Mouse (Mus musculus) MEL (cell line): Measurements from ENCODE around the gene Kalrn.

Experiments
- GABPA ChIP-seq: IDR thresholded peaks from 2 replicates; pipeline ENCODE4 v1.6.1; 2012; ENCODE audit warnings: low read depth, mild to moderate bottlenecking, inconsistent platforms, low read length, improper control_type of control experiment, moderate library complexity
- MAFK ChIP-seq: IDR thresholded peaks from 2 replicates; pipeline ENCODE4 v1.6.1; 2011; ENCODE audit warnings: low read depth, mild to moderate bottlenecking, low read length, improper control_type of control experiment, borderline replicate concordance
- RAD21 ChIP-seq: IDR thresholded peaks from 2 replicates; pipeline ENCODE4 v1.6.1; 2011; ENCODE audit warnings: mild to moderate bottlenecking, low read depth, low read length, improper control_type of control experiment
- TBP ChIP-seq: IDR thresholded peaks from 2 replicates; pipeline ENCODE4 v1.8.0; 2011; ENCODE audit warnings: low read depth, low read length, improper control_type of control experiment
- ZKSCAN1 ChIP-seq: IDR thresholded peaks from 2 replicates; pipeline ENCODE4 v1.6.1; 2012; ENCODE audit warnings: low read depth, mild to moderate bottlenecking, inconsistent platforms, low read length, improper control_type of control experiment, moderate library complexity

- TF ChIP-seq MAFK (no peak), GABPA (no peak), ZKSCAN1 (no peak), TBP (no peak), RAD21 (no peak)
These were observed 302.7 kb downstream of the Kalrn start for GRCm38 (mm10) chr16:34270681-34271080.
